Mouse (Mus musculus): ENCODE data around the gene Obox1. TPM values are rescaled to one million over a fixed set of nuclear protein-coding genes. Genes with fewer than 3 reads are reported as not detected.
"Not testable (repeated sequence)": the region's sequence is repeated elsewhere in the genome, so short reads cannot be mapped to it uniquely, and the experiment has no call there.

Gene Obox1
- not detected in 2 replicates for polyA plus RNA-seq (2015; fragmentation: Nextera tagmentation; extraction: Ambion mirVana)

- not testable (repeated sequence) for H3K4me1 ChIP-seq; H3K9me3 ChIP-seq; H3K4me2 ChIP-seq (replicated peaks); H3K9ac ChIP-seq; ATAC-seq (ENCODE audit: low FRiP score, low read depth); H3K27ac ChIP-seq; H3K36me3 ChIP-seq; H3K27me3 ChIP-seq; H3K4me3 ChIP-seq
- no CpG with 5 or more reads among the region's 2 CpGs for WGBS
These were observed at the start of gene Obox1, which contains the start of gene Obox2 for GRCm38 (mm10) chr7:15388421-15388998. Obox1 (plus strand) TSS chr7:15388948. Obox2 (plus strand) TSS chr7:15388721.

DNA sequence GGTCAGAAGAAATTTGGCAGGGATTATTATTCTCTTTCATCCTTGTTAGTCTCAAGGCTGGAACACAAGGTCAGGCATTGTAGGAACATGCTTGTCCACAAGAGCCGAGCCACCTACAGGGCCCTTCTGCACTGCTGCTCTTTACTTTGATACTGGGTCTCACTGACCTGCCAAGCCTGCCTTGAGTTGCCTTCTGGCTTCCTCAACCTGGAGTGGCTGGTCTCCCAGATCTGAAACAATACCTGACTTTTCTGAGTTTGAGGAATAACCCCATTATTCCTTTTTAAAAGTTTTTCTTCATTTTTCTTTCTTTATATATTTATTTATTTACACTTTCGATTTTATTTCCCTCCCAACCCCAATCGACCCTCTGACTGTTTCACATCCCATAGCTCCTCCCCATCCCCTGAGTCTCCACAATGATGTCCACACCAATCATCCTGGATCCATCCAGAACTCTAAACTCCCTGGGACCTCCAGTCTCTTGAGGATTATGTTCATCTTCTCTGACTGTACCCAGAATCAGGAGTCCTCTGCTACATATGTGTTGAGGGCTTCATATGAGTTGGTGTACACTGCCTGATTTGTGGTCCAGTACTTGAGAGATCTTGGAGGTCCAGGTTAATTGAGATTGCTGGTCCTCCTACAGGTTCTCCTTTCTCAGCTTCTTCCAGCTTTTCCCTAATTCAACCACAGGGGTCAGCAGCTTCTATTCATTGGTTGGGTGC is 10.6 kb downstream of the Obox1 start:
- H3K9ac ChIP-seq; H3K27me3 ChIP-seq; H3K4me1 ChIP-seq; H3K4me3 ChIP-seq; H3K36me3 ChIP-seq; ATAC-seq (ENCODE audit: low FRiP score, low read depth); H3K4me2 ChIP-seq (replicated peaks); H3K27ac ChIP-seq: not testable (repeated sequence)
- peaks cover 38% of the 10 kb centered on the region for H3K9me3 ChIP-seq
- 76% methylated on average over 3 of the region's 3 CpGs for WGBS

- H3K27ac ChIP-seq; H3K9ac ChIP-seq; H3K36me3 ChIP-seq; H3K27me3 ChIP-seq; H3K4me1 ChIP-seq; ATAC-seq (ENCODE audit: low FRiP score, low read depth); H3K4me2 ChIP-seq (replicated peaks); H3K4me3 ChIP-seq: not testable (repeated sequence)
- WGBS: 87% methylated on average over 10 of the region's 10 CpGs
- H3K9me3 ChIP-seq: peaks cover 15% of the 10 kb centered on the region; the same call in 1 of the 2 replicates
These were observed 18.1 kb downstream of the Obox1 start for GRCm38 (mm10) chr7:15406816-15407215.

DNA sequence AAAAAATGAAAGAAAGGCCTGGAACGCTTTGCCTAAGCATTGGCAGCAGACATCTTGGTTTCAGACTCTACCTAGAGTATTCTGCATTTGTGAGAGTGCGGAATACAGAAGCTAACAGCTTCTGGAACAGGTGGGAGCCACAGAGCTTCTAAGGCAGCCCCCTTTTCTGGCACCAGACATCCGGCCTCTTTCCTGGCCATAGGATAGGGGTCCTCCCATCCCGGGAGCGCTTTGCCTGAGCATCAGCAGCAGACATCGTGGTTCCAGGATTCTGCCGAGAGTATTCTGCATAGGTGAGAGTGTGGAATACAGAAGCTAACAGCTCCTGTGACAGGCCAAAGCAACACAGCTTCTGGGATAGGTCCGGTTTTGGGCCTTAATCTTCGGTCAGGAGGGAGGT is 29.3 kb downstream of the Obox1 start:
- peaks cover 14% of the 10 kb centered on the region for H3K9me3 ChIP-seq
- H3K4me1 ChIP-seq; H3K36me3 ChIP-seq; H3K4me3 ChIP-seq; ATAC-seq (ENCODE audit: low FRiP score, low read depth); H3K9ac ChIP-seq; H3K4me2 ChIP-seq (replicated peaks); H3K27ac ChIP-seq; H3K27me3 ChIP-seq: not testable (repeated sequence)
- WGBS: 82% methylated on average over 9 of the region's 9 CpGs

GRCm38 (mm10) chr7:15425537-15425936 is 36.8 kb downstream of the Obox1 start:
- H3K4me1 ChIP-seq; H3K9ac ChIP-seq; ATAC-seq (ENCODE audit: low FRiP score, low read depth); H3K27me3 ChIP-seq; H3K4me3 ChIP-seq; H3K36me3 ChIP-seq; H3K27ac ChIP-seq; H3K4me2 ChIP-seq (replicated peaks); H3K9me3 ChIP-seq: not testable (repeated sequence)
- WGBS: 87% methylated on average over 4 of the region's 4 CpGs

GRCm38 (mm10) chr7:15509411-15509810 is 120.7 kb downstream of the Obox1 start:
- not testable (repeated sequence) for H3K4me1 ChIP-seq; H3K4me2 ChIP-seq (replicated peaks); H3K27me3 ChIP-seq; H3K9ac ChIP-seq; H3K4me3 ChIP-seq; H3K36me3 ChIP-seq; H3K9me3 ChIP-seq; ATAC-seq (ENCODE audit: low FRiP score, low read depth); H3K27ac ChIP-seq
- 76% methylated on average over 5 of the region's 5 CpGs for WGBS

Other genes with a start within 250 kb of the Obox1 start
- gene Obox2, start 227 bp upstream of the Obox1 start, polyA plus RNA-seq (2015; fragmentation: Nextera tagmentation; extraction: Ambion mirVana): not detected in 2 replicates